20 mouse cellular contexts compared by ENCODE assay signal in the genomic region with DNA sequence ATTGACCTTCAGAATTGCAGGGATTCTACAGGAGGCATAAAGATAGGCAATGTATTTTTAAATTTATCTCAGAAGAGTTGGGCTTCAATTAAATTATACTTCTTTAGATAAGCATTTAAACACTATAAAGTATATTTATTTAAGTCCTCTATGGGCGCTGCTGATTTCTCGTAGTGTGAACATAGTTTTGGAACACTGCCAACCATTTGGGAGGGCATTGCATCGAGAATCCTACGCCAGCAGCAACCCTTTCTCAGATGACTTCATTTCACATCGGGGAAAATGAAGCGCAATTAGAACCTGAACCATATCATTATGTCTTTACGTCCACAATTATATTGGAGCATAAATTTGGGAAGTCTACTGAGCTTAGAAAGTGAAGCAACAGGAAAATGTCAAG.
A peak's percentile ranks its signal among the peaks of the same experiment; 100 is the strongest.
DNase-seq lines count a peak whose midpoint lies in the region; ATAC-seq and TF ChIP-seq lines count a peak whose summit lies in the region.
"Had no signal": no experiment of that assay in that cellular context is flagged by ENCODE, and none has a peak within 500 bp of the region (broad histone marks: within the 10 kb centered on the region; RNA-seq: fewer than 3 reads in every experiment).

No protein-coding gene starts in this region.

- WGBS in heart, embryonic 13.5 days = 45% methylated on average over 7 of the region's 7 CpGs
- WGBS in limb, embryonic 14.5 days = 52% methylated on average over 7 of the region's 7 CpGs
- WGBS in limb, embryonic 10.5 days = 86% methylated on average over 7 of the region's 7 CpGs

- TF ChIP-seq RAD21 in MEL (IDR thresholded peaks at IDR 0.05; ENCODE audit: low read depth, low read length) = no peak

- H3K27ac ChIP-seq in heart, embryonic 13.5 days (replicated peaks) = no peak overlapping the region
- no peak overlapping the region for H3K27ac ChIP-seq in limb, embryonic 14.5 days (replicated peaks; ENCODE audit: low read depth, low read length)
- H3K27ac ChIP-seq in limb, embryonic 10.5 days = no peak overlapping the region
- H3K27ac ChIP-seq in MEL (ENCODE audit: control insufficient read depth, low read depth, low read length) = no peak overlapping the region
- H3K27ac ChIP-seq: hindbrain, embryonic 13.5 days; kidney, postnatal 0 days; limb, embryonic 15.5 days; liver, embryonic 14.5 days; midbrain, embryonic 15.5 days; stomach, embryonic 15.5 days had no signal

- no peaks in the 10 kb centered on the region for H3K9me3 ChIP-seq in heart, embryonic 13.5 days
- no peaks in the 10 kb centered on the region for H3K9me3 ChIP-seq in limb, embryonic 14.5 days (ENCODE audit: control insufficient read depth, low read length)
- no peaks in the 10 kb centered on the region for H3K9me3 ChIP-seq in limb, embryonic 10.5 days (replicated peaks)
- no peaks in the 10 kb centered on the region for H3K9me3 ChIP-seq in MEL (replicated peaks; ENCODE audit: insufficient read depth, low read length)
- H3K9me3 ChIP-seq: hindbrain, embryonic 13.5 days; limb, embryonic 15.5 days; midbrain, embryonic 15.5 days; stomach, embryonic 15.5 days had no signal

- H3K79me2 ChIP-seq in MEL (ENCODE audit: control insufficient read depth, insufficient read depth, low read length, poor library complexity) = no peaks in the 10 kb centered on the region

- no peaks in the 10 kb centered on the region for H3K36me3 ChIP-seq in heart, embryonic 13.5 days
- H3K36me3 ChIP-seq in limb, embryonic 14.5 days (ENCODE audit: control insufficient read depth, insufficient read depth, low read length) = no peaks in the 10 kb centered on the region
- H3K36me3 ChIP-seq in limb, embryonic 10.5 days = no peaks in the 10 kb centered on the region
- H3K36me3 ChIP-seq in MEL (ENCODE audit: control insufficient read depth in 1 of 2, insufficient read depth in 2 of 2, low read length in 2 of 2) = no peaks in the 10 kb centered on the region
- H3K36me3 ChIP-seq: hindbrain, embryonic 13.5 days; limb, embryonic 15.5 days; midbrain, embryonic 15.5 days; stomach, embryonic 15.5 days had no signal

- TF ChIP-seq CTCF in MEL (IDR thresholded peaks at IDR 0.05 in 2 of 3, conservative IDR thresholded peaks at IDR 0.05 in 1 of 3; ENCODE audit: control insufficient read depth in 1 of 3, insufficient read depth in 1 of 3, low read depth in 2 of 3, low read length in 3 of 3, poor library complexity in 1 of 3, severe bottlenecking in 1 of 3) = no peak

- H3K9ac ChIP-seq in heart, embryonic 13.5 days = no peak overlapping the region
- no peak overlapping the region for H3K9ac ChIP-seq in limb, embryonic 14.5 days (ENCODE audit: low read depth, low read length, severe bottlenecking)
- H3K9ac ChIP-seq in MEL (ENCODE audit: control insufficient read depth, low read depth, low read length, poor library complexity, severe bottlenecking) = no peak overlapping the region
- H3K9ac ChIP-seq: hindbrain, embryonic 13.5 days; limb, embryonic 15.5 days; liver, embryonic 14.5 days; midbrain, embryonic 15.5 days; stomach, embryonic 15.5 days had no signal

- H3K27me3 ChIP-seq in heart, embryonic 13.5 days (replicated peaks) = no peaks in the 10 kb centered on the region
- H3K27me3 ChIP-seq in limb, embryonic 14.5 days (ENCODE audit: control insufficient read depth, insufficient read depth, low read length) = no peaks in the 10 kb centered on the region
- no peaks in the 10 kb centered on the region for H3K27me3 ChIP-seq in limb, embryonic 10.5 days (ENCODE audit: low read depth, poor library complexity, severe bottlenecking)
- no peaks in the 10 kb centered on the region for H3K27me3 ChIP-seq in MEL (ENCODE audit: control insufficient read depth in 1 of 2, insufficient read depth in 2 of 2, low read length in 2 of 2)
- H3K27me3 ChIP-seq: hindbrain, embryonic 13.5 days; limb, embryonic 15.5 days; midbrain, embryonic 15.5 days; stomach, embryonic 15.5 days had no signal

- H3K4me2 ChIP-seq in heart, embryonic 13.5 days = peak overlapping the region; percentile 50
- no peak overlapping the region for H3K4me2 ChIP-seq in limb, embryonic 14.5 days (replicated peaks; ENCODE audit: low read depth, low read length, severe bottlenecking)
- H3K4me2 ChIP-seq: hindbrain, embryonic 13.5 days; limb, embryonic 15.5 days; midbrain, embryonic 15.5 days; stomach, embryonic 15.5 days had no signal

- H3K4me3 ChIP-seq in heart, embryonic 13.5 days = no peak overlapping the region
- H3K4me3 ChIP-seq in limb, embryonic 14.5 days (replicated peaks; ENCODE audit: low read length) = no peak overlapping the region
- no peak overlapping the region for H3K4me3 ChIP-seq in limb, embryonic 10.5 days
- H3K4me3 ChIP-seq in MEL (ENCODE audit: control insufficient read depth in 1 of 2, insufficient read depth in 1 of 2, low read depth in 2 of 2, low read length in 2 of 2) = no peak overlapping the region
- H3K4me3 ChIP-seq: hindbrain, embryonic 13.5 days; limb, embryonic 15.5 days; midbrain, embryonic 15.5 days; myocyte; stomach, embryonic 15.5 days had no signal

- no peak for TF ChIP-seq POLR2A in limb, embryonic 14.5 days (IDR thresholded peaks at IDR 0.05; ENCODE audit: borderline replicate concordance, extremely low read depth, insufficient read depth, insufficient read length)
- TF ChIP-seq POLR2A in MEL (IDR thresholded peaks at IDR 0.05; ENCODE audit: control insufficient read depth in 1 of 2, insufficient read depth in 1 of 2, low read depth in 1 of 2, low read length in 2 of 2, poor library complexity in 1 of 2) = no peak

- no peak for ATAC-seq in heart, embryonic 13.5 days (ENCODE audit: extremely low read depth, insufficient number of reproducible peaks, low FRiP score, low TSS enrichment)
- no peak for ATAC-seq in limb, embryonic 14.5 days (ENCODE audit: low FRiP score, low read depth)
- ATAC-seq: midbrain, embryonic 15.5 days had no signal

- H3K4me1 ChIP-seq in heart, embryonic 13.5 days = peaks cover 5% of the 10 kb centered on the region; the same call in 1 of the 2 replicates
- no peaks in the 10 kb centered on the region for H3K4me1 ChIP-seq in limb, embryonic 14.5 days (ENCODE audit: control insufficient read depth, insufficient read depth, low read length)
- H3K4me1 ChIP-seq in limb, embryonic 10.5 days = no peaks in the 10 kb centered on the region
- H3K4me1 ChIP-seq in MEL (ENCODE audit: control insufficient read depth in 1 of 2, insufficient read depth in 2 of 2, low read length in 2 of 2) = no peaks in the 10 kb centered on the region
- H3K4me1 ChIP-seq: hindbrain, embryonic 13.5 days; limb, embryonic 15.5 days; midbrain, embryonic 15.5 days; stomach, embryonic 15.5 days had no signal

- peak; percentile 4 to 13 for DNase-seq in cerebellum, postnatal 14 days
- no peak for DNase-seq in cerebellum, adult 8-10 months
- DNase-seq in heart, adult 9 months (ENCODE audit: low spot score in 2 of 2) = no peak
- DNase-seq in limb, embryonic 14.5 days (ENCODE audit: low spot score) = peak; percentile 5
- DNase-seq in limb, embryonic 10.5 days (ENCODE audit: low spot score) = no peak
- DNase-seq in MEL (ENCODE audit: low read depth, low spot score) = peak; percentile 4
- no peak for DNase-seq in urinary bladder, postnatal 10 days (ENCODE audit: low spot score)
- DNase-seq: adrenal gland, postnatal 36 days; cerebellum, adult 11-12 months; kidney, adult 2 months; layer of hippocampus, adult 9-11 months; thymus, postnatal 25 days had no signal

- no peak for TF ChIP-seq EP300 in MEL (IDR thresholded peaks at IDR 0.05; ENCODE audit: low read depth in 1 of 2, low read length in 2 of 2)

TF ChIP-seq in MEL, 35 proteins besides CTCF, POLR2A, EP300 and RAD21:
- TF ChIP-seq MYB (IDR thresholded peaks at IDR 0.05; ENCODE audit: low read depth, low read length) = no peak
- TF ChIP-seq MEF2A (IDR thresholded peaks at IDR 0.05; ENCODE audit: extremely low read depth, insufficient replicate concordance, low read depth, low read length, poor library complexity, severe bottlenecking) = no peak
- no peak for TF ChIP-seq ZKSCAN1 (IDR thresholded peaks at IDR 0.05; ENCODE audit: low read depth, low read length)
- no peak for TF ChIP-seq MAX (IDR thresholded peaks at IDR 0.05; ENCODE audit: low read length)

Comparison
In these comparisons a context has a peak if more than half of its experiments do, and no peak if none do; other contexts are left out.
1. DNase-seq: peak in cerebellum, postnatal 14 days (2 of 2), limb, embryonic 14.5 days (single experiment) and MEL (single experiment); none in cerebellum, adult 8-10 months (single experiment), heart, adult 9 months (0 of 2), limb, embryonic 10.5 days (single experiment) and urinary bladder, postnatal 10 days (single experiment).